Mouse (Mus musculus) lung, postnatal 36 days (tissue): ENCODE measurements around the gene Abhd5.

ENCODE experiments used
- DNase-seq: peaks from one replicate; pipeline ENCODE4 v3.0.0; 2022; ENCODE audit warnings: mixed read lengths

The Abhd5 gene

GRCm38 (mm10) chr9:122349286-122349685, 2.1 kb upstream of the Abhd5 start:
- DNase-seq: no peak

GRCm38 (mm10) chr9:122350396-122351130, 845 bp upstream of the Abhd5 start:
- DNase-seq: peak; percentile 67

DNA sequence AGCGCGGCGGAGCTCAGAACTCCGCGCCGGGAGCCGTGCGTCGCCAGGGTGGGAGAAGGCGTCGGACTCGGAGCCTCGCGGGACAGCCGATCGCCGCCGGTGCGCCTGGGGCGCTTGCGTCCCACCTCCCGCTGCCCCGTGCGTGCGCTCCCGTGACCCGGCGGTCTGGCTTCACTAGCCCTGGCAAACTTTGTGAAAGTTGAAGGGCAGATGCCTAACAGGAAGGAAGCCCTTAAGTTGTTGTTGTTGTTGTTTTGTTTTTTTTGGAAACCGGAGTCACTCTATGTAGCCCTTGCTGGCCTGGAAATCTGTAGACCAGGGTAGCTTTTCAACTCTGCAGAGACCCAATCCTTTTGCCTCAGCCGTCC, 601 bp downstream of the Abhd5 start:
- DNase-seq: no peak

DNA sequence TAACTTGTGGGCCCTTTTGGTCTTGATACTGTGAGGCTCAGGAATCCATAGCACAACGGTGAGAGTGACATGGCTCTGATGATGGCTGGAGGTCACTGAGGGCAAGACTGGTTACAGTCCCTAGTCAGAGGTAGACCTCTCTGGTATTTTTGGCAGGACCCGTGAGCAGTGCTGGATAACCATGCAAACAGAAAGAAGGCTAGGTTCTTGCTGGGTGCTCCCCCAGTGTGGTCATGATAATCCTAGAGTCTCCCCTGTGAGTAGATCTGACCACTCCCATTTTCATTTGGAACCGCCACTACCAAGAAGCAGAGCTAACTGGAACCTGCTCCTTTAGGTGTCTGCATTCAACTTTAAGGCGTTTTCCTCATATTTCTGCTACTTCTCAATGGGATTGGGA, 1.5 kb downstream of the Abhd5 start:
- DNase-seq: no peak

DNA sequence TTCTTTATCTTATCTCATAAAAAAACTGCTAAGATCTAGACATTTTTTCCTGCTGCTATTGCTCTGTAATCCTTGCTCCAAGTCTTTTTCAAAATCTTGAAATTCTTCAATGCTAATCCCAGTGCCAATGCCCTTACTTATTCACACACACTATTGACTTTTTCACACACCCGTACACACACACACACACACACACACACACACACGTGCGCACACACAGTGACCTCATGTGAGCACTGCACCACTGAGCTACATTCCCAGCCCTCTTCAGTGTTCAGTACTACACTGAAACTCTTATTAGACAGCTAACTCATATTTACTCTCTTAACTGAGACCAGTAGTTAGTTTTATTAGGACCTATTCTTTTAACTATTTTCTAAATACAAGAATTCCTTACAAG, 2.8 kb downstream of the Abhd5 start:
- DNase-seq: peak; percentile 50

GRCm38 (mm10) chr9:122357073-122357472, 5.7 kb downstream of the Abhd5 start:
- peak; percentile 45 for DNase-seq

DNA sequence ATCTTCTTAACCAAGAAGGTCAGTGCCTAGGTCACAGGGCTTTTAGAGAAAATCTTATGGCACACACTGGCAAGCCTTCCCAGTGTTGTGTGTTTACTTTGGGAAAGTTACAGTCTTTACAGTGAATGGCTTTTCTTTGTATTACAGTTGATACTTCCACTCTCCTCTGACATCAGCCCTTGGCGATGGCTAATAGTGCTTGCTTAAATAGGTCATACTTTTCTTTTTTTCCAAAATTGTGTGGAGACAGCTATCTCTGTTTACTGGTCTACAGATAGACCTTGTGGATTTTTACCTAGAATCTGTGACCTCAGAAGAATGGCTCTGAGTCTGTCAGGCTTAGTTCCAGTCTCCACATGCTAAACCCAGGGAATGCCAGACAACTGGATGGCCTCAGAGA, 6.2 kb downstream of the Abhd5 start:
- no peak for DNase-seq

DNA sequence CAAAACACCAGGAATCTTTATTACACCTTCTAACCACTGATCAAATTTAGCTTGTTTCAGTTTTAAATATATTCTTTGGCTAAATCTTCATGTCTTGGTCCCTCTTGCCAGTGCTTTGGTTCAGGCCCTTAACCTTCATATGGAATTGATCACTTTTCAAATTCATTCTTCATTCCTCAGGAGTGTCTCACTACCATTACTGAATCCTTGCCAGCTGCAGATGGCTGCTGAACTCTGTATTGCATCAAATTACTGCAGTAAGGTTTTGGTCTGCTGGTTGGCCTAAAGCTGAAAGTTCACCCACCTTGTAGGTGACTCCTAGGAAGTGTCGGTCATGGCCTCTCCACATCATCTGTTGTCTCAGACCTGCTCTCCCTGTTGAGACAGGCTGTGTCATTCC, 12.8 kb downstream of the Abhd5 start:
- DNase-seq: no peak

- DNase-seq: no peak
Measured at GRCm38 (mm10) chr9:122370292-122370794, 18.9 kb downstream of the Abhd5 start.

DNA sequence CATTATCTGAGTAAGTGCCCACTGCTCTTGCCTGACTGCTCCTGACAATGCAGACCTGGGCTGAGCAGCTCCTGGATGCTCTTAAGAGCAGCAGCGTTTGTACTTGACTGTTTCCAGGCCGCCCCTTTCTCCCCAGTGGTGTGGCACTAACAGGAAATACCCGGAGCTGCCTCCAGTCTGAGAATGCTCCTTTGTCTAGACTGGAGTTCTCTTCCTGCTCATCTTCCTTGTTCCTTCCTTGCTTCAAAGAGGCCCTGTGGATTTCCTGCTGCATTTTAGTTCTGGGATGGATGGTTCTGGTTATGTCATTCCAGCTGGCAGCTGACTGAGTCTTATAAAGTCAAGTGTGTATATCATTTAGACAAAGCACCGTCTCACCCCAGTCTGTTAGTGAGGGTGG, 21.1 kb downstream of the Abhd5 start:
- peak; percentile 25 for DNase-seq

GRCm38 (mm10) chr9:122372991-122373390, 21.6 kb downstream of the Abhd5 start:
- DNase-seq: no peak

DNA sequence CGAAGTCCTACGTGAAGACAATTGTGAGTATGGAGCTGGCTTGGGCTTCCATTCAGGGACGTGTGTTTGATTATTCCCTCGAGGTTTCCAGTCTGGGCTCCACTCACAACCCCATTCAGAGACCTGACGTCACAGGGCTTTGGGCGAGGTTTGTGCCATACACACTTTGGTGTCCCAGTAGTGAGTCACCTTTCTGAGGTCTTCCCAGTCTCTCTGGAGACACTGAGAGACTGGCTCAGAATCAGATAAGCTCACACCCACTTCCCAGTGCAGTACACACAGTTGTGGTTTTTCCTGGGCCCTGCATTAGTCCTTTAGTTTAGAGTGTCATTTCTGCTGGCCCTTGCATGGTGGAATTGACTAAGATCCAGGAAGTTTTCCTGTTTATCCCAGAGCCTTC, 27.6 kb downstream of the Abhd5 start:
- no peak for DNase-seq

GRCm38 (mm10) chr9:122380959-122381358, 29.6 kb downstream of the Abhd5 start:
- DNase-seq: no peak

DNA sequence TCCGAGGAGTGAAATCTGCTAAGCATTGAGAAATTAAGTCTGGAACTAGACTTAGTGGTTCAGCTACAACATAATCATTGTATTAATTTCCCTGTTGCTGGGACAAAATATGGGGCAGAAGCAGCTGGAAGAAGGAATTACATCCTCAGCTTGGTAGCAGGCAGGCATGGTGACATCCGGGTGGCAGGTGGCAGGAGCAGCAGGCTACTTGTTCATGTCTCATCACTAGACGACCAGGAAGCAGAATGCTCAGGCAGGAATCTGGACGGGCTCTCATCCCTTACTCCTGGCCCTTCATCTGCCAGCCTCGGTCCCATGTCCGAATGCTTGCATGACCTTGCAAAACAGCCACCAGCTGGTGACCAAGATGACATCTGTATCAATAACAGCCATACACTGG, 30.6 kb downstream of the Abhd5 start:
- DNase-seq: no peak

GRCm38 (mm10) chr9:122386015-122386414, 34.6 kb downstream of the Abhd5 start:
- DNase-seq: peak; percentile 22

DNA sequence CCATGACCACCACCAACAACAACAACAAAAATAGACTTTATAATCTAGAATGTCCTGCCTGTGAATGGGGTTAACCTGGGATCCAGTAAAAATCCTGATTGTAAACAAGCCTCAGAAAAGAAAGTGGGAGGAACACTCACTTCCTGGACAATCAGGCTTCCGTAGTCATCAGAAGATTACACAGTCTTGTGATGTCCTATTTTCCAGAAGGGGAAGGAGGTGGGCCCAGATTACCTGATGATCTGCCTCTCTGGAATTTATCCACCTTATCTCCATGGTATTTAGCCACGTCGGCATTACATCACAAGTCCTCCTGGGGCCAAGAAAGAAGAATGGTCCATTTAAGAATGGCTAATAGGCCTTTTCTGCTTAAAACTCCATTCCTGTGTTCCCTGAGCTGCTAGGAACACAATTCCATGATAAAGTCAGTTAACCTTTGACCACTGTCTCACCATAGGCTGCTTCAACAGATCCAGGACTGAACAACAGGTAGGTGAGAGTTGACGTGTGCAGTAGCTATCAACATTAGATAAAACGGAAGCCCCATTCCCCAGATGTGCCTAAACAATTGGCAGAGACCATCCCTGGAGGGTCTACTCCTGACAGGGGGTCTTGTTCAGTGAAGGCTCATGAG, 38.0 kb downstream of the Abhd5 start:
- DNase-seq: no peak

DNA sequence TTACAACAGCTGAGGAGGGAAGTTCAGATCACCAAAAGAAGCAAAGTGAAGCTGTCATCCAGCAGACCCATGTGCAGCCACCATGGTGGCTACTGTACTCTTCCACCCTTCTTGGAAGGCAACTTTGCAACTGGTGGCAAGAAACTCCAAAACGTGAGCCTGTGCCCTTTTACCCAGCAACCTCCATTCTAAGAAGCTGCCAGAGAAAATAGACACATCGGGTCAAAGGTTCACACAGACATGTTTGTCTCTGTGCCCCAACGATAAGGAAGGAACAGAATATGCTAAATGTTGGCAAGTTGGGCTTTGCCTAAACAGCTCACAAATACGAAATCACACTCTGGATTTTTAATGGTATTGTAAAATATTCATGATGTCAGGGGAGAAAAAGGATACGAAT, 44.4 kb downstream of the Abhd5 start:
- no peak for DNase-seq

GRCm38 (mm10) chr9:122397156-122397555, 45.7 kb downstream of the Abhd5 start:
- no peak for DNase-seq

- no peak for DNase-seq
Measured at GRCm38 (mm10) chr9:122398746-122399145, 47.3 kb downstream of the Abhd5 start.

DNA sequence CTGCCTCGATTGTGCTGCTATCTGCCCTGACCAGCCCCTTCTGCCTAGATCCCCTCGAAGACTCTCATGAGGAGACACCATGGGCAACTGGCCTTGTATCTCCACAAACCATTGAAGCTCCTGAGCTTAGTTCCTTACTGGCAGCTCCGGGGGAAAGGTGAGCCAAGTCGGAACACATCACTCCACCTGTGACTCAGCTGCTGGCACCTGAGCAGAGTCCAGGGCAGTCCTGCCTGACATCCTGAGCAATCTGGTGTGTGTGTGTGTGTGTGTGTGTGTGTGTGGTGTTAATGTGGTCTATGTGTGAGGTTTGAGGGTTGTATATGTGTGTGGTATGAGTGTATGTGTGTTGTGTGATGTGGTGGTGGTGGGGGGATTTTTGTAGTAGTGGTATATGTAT, 49.8 kb downstream of the Abhd5 start:
- no peak for DNase-seq

- no peak for DNase-seq
Measured at GRCm38 (mm10) chr9:122410437-122411175, 59.2 kb downstream of the Abhd5 start.

DNA sequence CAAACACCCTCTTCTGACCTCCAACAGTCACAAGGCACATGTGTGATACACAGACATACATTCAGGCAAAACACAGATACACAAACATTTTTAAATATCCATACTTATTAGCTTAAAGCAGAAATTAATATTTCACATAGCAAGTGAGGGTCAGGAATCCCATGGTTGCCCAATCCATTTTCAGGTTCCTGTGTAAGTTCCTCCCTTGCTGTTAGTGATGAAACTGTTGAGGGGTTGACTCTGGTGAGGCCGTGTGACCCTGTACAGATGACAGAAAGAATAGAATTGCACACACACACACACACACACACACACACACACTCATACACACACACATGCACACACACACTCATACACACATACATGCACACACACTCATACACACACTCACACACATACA, 63.2 kb downstream of the Abhd5 start:
- peak; percentile 11 for DNase-seq

GRCm38 (mm10) chr9:122415056-122415775, 63.8 kb downstream of the Abhd5 start:
- DNase-seq: no peak
